Mouse (Mus musculus) left cerebral cortex, postnatal 10 days (tissue): ENCODE measurements at regions not wholly inside any gene's neighbourhood (a gene's known extent, or its start where the extent isn't known, plus 50 kb on each side); places are given as distances from the start of the nearest gene placed in this dataset.

Experiments used
- DNase-seq, 2 experiments: peaks; one replicate each; pipeline ENCODE4 v3.0.0; 2021 to 2022; ENCODE audit warnings: low spot score in 2 of 2, mixed read lengths in 1 of 2; ENCODE audit errors: extremely low spot score in 1 of 2
- intact Hi-C: fragments of 180-260 bp; cut with DNase I; formaldehyde crosslinking; loops from one replicate; pipeline ENCODE4 v1.15.1; 2025

DNA sequence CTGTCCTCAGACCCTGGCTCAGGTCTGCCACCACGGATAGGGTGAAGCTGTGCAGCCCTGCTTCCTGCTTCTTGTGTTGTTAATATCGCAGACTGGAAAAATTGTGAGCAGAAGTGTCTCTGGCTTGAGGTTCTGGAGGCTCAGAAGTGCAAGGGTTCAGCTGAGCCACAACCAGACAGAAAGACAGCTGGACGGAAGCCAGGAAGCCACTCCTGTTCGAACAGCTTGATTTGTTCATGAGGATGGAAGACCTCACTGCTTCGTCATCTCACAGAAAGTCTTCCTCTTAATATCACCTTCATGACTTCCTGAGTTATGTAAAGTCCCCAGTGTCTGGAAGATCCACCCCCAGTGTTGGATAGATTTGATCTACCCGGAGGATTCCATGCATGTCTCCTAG lies 62.0 kb upstream of the Gm26897 start:
- intact Hi-C loops, result no loop called here
- no peak for DNase-seq

- intact Hi-C loops, result no loop called here
Measured at GRCm38 (mm10) chr5:111674976-111675672, 58.6 kb upstream of the Gm26897 start.

GRCm38 (mm10) chr5:111675673-111676261 lies 58.0 kb upstream of the Gm26897 start:
- DNase-seq, result peak; percentile 36 to 90
- intact Hi-C loops, result no loop called here

More at GRCm38 (mm10) chr5:111674976-111675672, 58.6 kb upstream of the Gm26897 start:
- no peak for DNase-seq

DNA sequence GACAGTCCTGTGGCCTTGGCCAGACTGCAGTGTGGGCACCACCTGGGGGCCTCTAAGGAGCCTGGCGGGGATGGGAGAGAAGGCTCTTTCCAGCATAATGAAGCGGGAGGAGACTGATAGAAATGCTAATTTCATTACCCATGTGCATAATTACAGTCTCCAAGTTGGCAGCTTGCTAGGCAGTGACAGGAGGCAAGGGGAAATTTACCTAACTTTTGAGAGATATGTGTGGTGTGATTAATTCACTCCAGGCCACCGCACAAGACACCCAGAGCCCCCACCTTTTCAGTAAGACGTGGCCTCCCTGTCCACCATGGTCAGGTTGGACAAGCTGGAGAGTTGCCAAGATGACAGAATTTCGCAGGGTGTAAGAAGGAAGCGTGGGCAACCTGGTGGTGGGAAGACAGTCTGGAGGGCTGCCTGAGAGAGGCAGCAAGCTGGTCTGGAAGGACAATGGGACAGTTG lies 55.8 kb upstream of the Gm26897 start:
- intact Hi-C loops, result no loop called here
- peak in 1 of 2 experiments; percentile 40 for DNase-seq

DNA sequence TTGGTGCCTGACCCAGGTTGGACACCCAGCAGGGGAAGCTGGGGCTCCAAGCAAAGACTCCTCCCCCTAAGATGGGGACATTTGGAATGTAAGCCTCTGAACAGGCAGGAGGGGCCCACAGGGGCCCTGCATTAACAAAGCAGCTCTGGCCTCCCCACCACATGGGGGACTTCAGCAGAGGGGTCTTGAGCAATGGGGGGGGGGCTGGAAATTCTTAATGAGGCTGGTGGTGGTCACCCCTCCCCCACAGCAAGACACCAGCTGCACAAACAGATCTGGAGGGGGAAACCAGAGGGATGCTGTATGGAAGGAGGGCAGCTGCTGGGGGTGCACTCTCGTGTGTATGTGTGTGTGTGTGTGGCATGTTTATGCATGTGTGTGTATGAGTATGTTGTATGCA lies 55.2 kb upstream of the Gm26897 start:
- intact Hi-C loops, result no loop called here
- no peak for DNase-seq

DNA sequence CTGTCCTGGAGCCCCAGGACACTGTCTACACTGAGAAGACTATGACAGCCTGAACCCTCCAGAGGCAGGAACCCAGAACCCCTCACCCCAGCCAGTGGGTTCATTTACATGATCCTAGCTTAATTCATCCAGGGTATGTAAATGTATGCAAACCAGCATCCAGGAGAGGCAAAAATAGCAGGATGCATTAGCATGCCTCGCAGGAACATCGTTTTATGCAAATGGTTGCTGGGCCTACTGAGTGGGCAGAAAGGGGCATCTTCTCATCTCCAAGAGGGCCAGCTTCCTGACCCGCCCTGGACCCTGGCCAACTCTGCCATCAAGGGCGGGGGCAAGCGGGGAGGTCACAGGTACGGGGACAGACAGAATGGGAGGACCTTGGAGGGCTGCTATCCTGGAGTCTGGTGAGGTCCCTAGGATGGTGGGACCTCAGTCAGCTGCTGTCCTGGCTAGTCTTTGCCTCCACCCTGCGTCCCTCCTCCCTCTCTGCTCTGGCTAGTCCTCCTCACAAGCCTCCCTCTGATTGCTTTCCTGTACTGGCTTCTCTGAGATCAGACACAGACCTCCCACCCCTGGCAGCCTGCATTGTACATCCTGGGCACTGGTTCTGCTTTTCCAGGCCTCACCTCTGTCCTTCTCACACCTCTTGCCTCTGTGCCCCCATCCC lies 52.2 kb upstream of the Gm26897 start:
- DNase-seq, result peak in 1 of 2 experiments; percentile 62
- intact Hi-C loops, result loop anchor here (2.0 kb wide), 1 partner anchor 265 kb away; the partner anchor contains the start of gene Mn1

GRCm38 (mm10) chr5:111682899-111683298 lies 50.8 kb upstream of the Gm26897 start:
- DNase-seq, result peak in 1 of 2 experiments; percentile 49
- intact Hi-C loops, result loop anchor here (2.0 kb wide), 1 partner anchor 266 kb away; the partner anchor contains the start of gene Mn1
